Mouse (Mus musculus) C2C12 (cell line): ENCODE measurements around the gene Tbce. TPM values are rescaled to one million over a fixed set of nuclear protein-coding genes. Genes with fewer than 3 reads are reported as not detected.

Source experiments
- H3K27me3 ChIP-seq: one replicate; pipeline ENCODE4 v1.6.1; 2011; ENCODE audit not compliant: control insufficient read depth, insufficient read depth, insufficient read length
- H3K36me3 ChIP-seq: one replicate; pipeline ENCODE4 v1.6.1; 2011; ENCODE audit not compliant: control insufficient read depth, insufficient read depth
- H3K4me3 ChIP-seq: one replicate; pipeline ENCODE4 v1.5.1; 2011; ENCODE audit warnings: mild to moderate bottlenecking, control low read depth; ENCODE audit not compliant: poor library complexity, insufficient read depth, severe bottlenecking
- H3K79me2 ChIP-seq: one replicate; pipeline ENCODE4 v1.6.1; 2011; ENCODE audit not compliant: control insufficient read depth, insufficient read depth
- H3K79me3 ChIP-seq: one replicate; pipeline ENCODE4 v1.6.1; 2011; ENCODE audit warnings: low read depth, control low read depth
- H3ac ChIP-seq: one replicate; pipeline ENCODE3; 2011; ENCODE audit warnings: low read depth; ENCODE audit not compliant: control insufficient read depth, insufficient read length
- CEBPB ChIP-seq: IDR thresholded peaks from one replicate; pipeline ENCODE4 v1.6.1; 2011; ENCODE audit warnings: low read depth, mild to moderate bottlenecking, control low read depth, moderate library complexity
- CTCF ChIP-seq: IDR thresholded peaks from one replicate; pipeline ENCODE4 v1.5.1; 2011; ENCODE audit not compliant: control insufficient read depth, insufficient read depth, insufficient read length
- FOSL1 ChIP-seq: IDR thresholded peaks from one replicate; pipeline ENCODE4 v1.8.0; 2011; ENCODE audit warnings: mild to moderate bottlenecking, low read length; ENCODE audit not compliant: poor library complexity, insufficient read depth, severe bottlenecking
- MAX ChIP-seq: IDR thresholded peaks from one replicate; pipeline ENCODE4 v1.6.1; 2011; ENCODE audit warnings: mild to moderate bottlenecking, control low read depth
- MYOD1 ChIP-seq: IDR thresholded peaks from one replicate; pipeline ENCODE4 v1.6.1; 2011; ENCODE audit warnings: low read depth; ENCODE audit not compliant: control insufficient read depth, insufficient read length
- MYOG ChIP-seq: IDR thresholded peaks from one replicate; pipeline ENCODE4 v1.6.1; 2011; ENCODE audit not compliant: control insufficient read depth, insufficient read length; ENCODE audit errors: extremely low read depth
- USF1 ChIP-seq: IDR thresholded peaks from one replicate; pipeline ENCODE4 v1.6.1; 2011; ENCODE audit warnings: low read depth, mild to moderate bottlenecking, control low read depth, moderate library complexity
- long read RNA-seq, 2 experiments: library from polyadenylated mRNA; unstranded; transcript quantifications; one replicate each; pipeline ENCODE4 v2.0.0; 2019 to 2020
- polyA plus RNA-seq: library from polyadenylated mRNA; unstranded; fragments of >200 nt; fragmentation: generic; extraction: Trizol; gene quantifications from one replicate; pipeline ENCODE4 v1.2.1, GENCODE M21; 2012; ENCODE audit warnings: missing spikeins

Gene Tbce
- polyA plus RNA-seq, result 17.2 TPM
- long read RNA-seq, experiment 1, transcript Tbce-201 (17 exons, 1,844 nt), result major isoform, 19 of 30 reads
- long read RNA-seq, experiment 1, partial matches to known transcripts, result 3 of 30 reads
- long read RNA-seq, experiment 1, other reads (novel, unspliced or antisense), result 5 of 30 reads
- long read RNA-seq, experiment 2, transcript Tbce-201 (17 exons, 1,844 nt), result major isoform, 93 of 126 reads
- long read RNA-seq, experiment 2, partial matches to known transcripts, result 5 of 126 reads
- long read RNA-seq, experiment 2, other reads (novel, unspliced or antisense), result 20 of 126 reads

GRCm38 (mm10) chr13:14039292-14039965 lies at the start of gene Tbce:
Tbce (minus strand) TSS chr13:14039638.
- Histone ChIP-seq H3K79me3 (peaks cover 42% of the 10 kb centered on the region), H3K27me3 (no peaks in the 10 kb centered on the region), H3K36me3 (no peaks in the 10 kb centered on the region), H3K79me2 (peaks cover 49% of the 10 kb centered on the region), H3K4me3 (peak within 1 kb of the TSS; percentile 53), H3ac (peak within 1 kb of the TSS; percentile 89)
- no peak for TF ChIP-seq FOSL1
- no peak for TF ChIP-seq MYOG
- no peak for TF ChIP-seq MAX
- TF ChIP-seq MYOD1, result no peak
- TF ChIP-seq CEBPB, result no peak
- no peak for TF ChIP-seq CTCF
- TF ChIP-seq USF1, result no peak

- peaks cover 58% of the 10 kb centered on the region for H3K79me3 ChIP-seq
- peaks cover 86% of the 10 kb centered on the region for H3K79me2 ChIP-seq
- no peak overlapping the region for H3K4me3 ChIP-seq
- H3K27me3 ChIP-seq, result no peaks in the 10 kb centered on the region
- TF ChIP-seq FOSL1 (no peak), CEBPB (no peak), MYOG (no peak), MAX (no peak), CTCF (no peak), USF1 (no peak), MYOD1 (no peak)
- H3K36me3 ChIP-seq, result no peaks in the 10 kb centered on the region
- no peak overlapping the region for H3ac ChIP-seq
These were observed 49.2 kb upstream of the Tbce start for GRCm38 (mm10) chr13:14088669-14089068.

GRCm38 (mm10) chr13:14075326-14075725 lies 35.9 kb upstream of the Tbce start:
- TF ChIP-seq CTCF (no peak), FOSL1 (no peak), MYOG (no peak), MAX (no peak), USF1 (no peak), MYOD1 (no peak), CEBPB (no peak)
- peaks cover 5% of the 10 kb centered on the region for H3K36me3 ChIP-seq
- H3K79me2 ChIP-seq, result peaks cover 100% of the 10 kb centered on the region
- no peak overlapping the region for H3ac ChIP-seq
- no peaks in the 10 kb centered on the region for H3K27me3 ChIP-seq
- peaks cover 88% of the 10 kb centered on the region for H3K79me3 ChIP-seq
- no peak overlapping the region for H3K4me3 ChIP-seq

- Histone ChIP-seq H3K79me3 (peaks cover 87% of the 10 kb centered on the region), H3K4me3 (no peak overlapping the region), H3K27me3 (no peaks in the 10 kb centered on the region), H3K36me3 (peaks cover 5% of the 10 kb centered on the region), H3ac (no peak overlapping the region), H3K79me2 (peaks cover 100% of the 10 kb centered on the region)
- TF ChIP-seq CEBPB (no peak), USF1 (no peak), MYOD1 (no peak), MAX (no peak), FOSL1 (no peak), CTCF (no peak), MYOG (no peak)
These were observed 34.9 kb upstream of the Tbce start for GRCm38 (mm10) chr13:14074371-14074770.

GRCm38 (mm10) chr13:14069291-14069690 lies 29.9 kb upstream of the Tbce start:
- no peak overlapping the region for H3K4me3 ChIP-seq
- no peaks in the 10 kb centered on the region for H3K27me3 ChIP-seq
- H3K36me3 ChIP-seq, result peaks cover 21% of the 10 kb centered on the region
- TF ChIP-seq USF1, result no peak
- TF ChIP-seq MAX, result no peak
- TF ChIP-seq CTCF, result no peak
- TF ChIP-seq FOSL1, result no peak
- no peak for TF ChIP-seq CEBPB
- TF ChIP-seq MYOG, result no peak
- no peak for TF ChIP-seq MYOD1
- H3K79me2 ChIP-seq, result peaks cover 100% of the 10 kb centered on the region
- no peak overlapping the region for H3ac ChIP-seq
- H3K79me3 ChIP-seq, result peaks cover 82% of the 10 kb centered on the region

- Histone ChIP-seq H3K79me3 (peaks cover 75% of the 10 kb centered on the region), H3K79me2 (peaks cover 93% of the 10 kb centered on the region), H3K27me3 (no peaks in the 10 kb centered on the region), H3K36me3 (peaks cover 21% of the 10 kb centered on the region), H3ac (no peak overlapping the region), H3K4me3 (no peak overlapping the region)
- TF ChIP-seq USF1, result no peak
- TF ChIP-seq MYOG, result no peak
These were observed 28.6 kb upstream of the Tbce start for GRCm38 (mm10) chr13:14068035-14068434.
